Mouse (Mus musculus) spleen, postnatal 10 days (tissue): ENCODE measurements around the gene Ddx23.

Experiments
- DNase-seq, 2 experiments: peaks; one replicate each; pipeline ENCODE4 v3.0.0; 2021 to 2022; ENCODE audit warnings: low spot score in 2 of 2

Gene Ddx23

DNA sequence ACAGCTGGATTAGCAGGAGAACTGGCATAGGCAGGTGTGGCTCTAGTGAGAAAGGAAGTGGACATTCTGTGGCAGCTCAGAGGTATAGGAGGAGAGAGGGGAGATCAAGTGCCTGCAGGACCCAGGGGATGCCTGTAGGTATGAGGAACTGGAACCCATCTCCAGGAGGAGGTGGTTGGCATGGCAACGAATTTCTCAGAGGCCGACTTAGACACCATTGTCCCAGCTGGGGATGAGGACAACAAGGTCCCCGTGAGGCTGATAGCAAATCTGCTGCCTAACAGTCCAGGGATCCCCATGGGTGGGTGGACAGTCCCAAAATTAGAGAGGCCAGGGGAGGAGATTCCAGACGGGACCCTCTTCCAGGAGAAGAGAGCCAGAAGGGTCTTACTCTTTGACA, 29.8 kb downstream of the Ddx23 start:
- DNase-seq: no peak

DNA sequence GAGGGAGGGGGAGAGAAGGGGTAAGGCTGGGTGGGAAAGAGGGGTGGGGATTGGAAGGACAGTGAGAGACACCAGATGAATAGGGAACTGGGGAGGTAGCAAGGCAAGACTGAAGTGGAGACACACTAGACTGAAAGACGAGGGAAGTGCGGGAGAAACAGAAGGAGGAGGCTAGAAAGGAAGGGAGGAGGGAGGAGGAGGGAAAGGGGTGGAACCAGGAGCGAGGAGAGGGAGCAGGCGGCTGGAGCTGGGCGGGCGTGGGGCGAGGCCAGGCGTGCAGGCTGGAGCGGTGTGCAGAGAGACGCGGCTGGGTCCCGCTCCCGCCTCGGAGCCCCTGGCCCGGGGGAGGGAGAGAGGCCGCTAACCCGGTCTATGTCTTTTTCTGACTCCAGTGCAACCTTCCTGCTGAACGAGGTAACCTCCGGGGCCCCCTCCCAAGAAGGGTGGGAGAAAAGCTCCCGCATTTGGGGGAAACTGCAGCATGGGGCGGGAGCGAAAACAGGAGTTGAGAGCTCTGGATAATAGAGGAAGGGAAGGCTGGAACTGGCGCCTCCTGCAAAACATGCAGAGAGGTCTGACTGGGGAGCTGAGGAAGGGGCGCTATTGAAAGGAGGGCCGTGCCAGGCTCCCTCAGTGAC, 30.5 kb downstream of the Ddx23 start:
- DNase-seq: no peak

GRCm38 (mm10) chr15:98631493-98631892, 31.2 kb downstream of the Ddx23 start:
- peak; percentile 63 to 85 for DNase-seq

GRCm38 (mm10) chr15:98630540-98630939, 32.2 kb downstream of the Ddx23 start, which contains the start of gene Cacnb3:
Cacnb3 (plus strand) TSS chr15:98630840.
- DNase-seq: no peak

GRCm38 (mm10) chr15:98629464-98629863, 33.2 kb downstream of the Ddx23 start:
- no peak for DNase-seq

DNA sequence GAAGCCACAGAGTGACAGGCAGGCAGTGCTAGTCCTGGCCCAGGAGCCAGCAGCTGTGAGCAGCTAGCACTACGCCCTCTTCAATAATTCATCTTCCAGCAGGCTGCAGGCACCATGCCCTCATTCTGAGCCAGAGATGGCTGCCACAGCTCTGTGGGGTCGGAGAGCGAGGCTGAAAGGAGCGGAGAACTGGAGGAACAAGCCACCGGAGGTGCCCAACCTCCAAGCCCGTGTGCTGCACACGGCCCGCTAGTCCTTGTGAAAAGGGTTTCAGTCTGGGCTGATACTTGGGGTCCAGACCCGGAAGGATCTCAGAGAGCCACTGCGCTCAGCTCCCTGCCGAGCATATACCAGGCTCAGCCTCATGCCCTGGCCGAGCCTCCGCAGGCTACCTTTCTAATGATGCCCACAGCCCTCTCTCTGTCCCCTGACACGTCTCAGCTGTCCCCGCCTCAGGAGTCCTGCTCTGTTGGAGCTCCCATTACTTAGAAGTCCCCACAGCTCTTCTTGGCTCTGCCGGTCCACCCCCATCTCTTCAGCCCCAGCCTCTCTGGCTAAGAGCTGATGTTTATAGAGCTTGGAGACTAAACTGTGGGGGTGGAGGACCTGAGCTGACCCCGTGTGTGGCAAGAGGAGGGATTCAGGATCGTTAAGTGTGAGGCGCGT, 34.0 kb downstream of the Ddx23 start:
- no peak for DNase-seq

GRCm38 (mm10) chr15:98626487-98627212, 36.0 kb downstream of the Ddx23 start:
- no peak for DNase-seq

DNA sequence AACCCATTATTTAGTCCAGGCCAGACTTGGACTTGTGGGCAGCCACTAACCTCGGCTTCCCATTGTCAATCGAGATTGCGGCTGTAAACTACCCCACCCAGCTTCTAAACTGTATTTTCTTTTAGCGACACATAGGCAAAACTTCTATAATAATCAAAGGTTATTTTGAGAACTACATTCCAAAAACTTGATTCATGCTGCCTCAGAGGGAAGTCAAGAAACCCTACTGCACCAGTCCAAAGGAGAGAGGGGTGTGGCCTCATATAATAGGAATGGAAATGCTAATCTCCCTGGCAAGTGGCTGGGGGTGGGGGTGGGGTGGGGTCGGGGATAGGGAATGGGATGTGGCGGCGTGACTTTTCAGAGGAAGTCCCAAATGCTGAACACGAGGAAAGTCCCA, 36.6 kb downstream of the Ddx23 start:
- DNase-seq: no peak

DNA sequence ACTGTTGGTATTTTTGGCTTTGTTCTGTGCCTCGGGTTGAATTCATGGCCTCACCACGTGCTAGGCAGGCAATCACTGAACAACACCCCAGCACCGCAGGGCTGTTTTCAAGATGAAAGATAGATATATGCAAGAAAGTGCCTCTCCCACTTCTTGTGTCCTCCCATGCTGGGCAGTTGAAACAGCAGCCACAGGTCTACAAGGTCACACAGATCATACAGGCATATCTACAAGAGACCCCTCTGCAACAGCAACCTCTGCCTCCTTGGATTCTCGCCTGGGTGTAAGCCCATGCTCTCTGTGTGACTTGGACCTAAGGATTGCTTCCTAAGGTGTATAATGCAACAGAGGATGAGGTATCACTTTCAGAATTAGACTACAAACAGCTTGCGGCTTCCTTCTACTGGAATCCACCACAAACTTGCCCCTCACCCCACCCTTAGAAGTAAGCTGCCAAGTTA, 39.3 kb downstream of the Ddx23 start:
- DNase-seq: no peak

- no peak for DNase-seq
These were observed 40.0 kb downstream of the Ddx23 start for GRCm38 (mm10) chr15:98622721-98623120.

- DNase-seq: no peak
These were observed 40.5 kb downstream of the Ddx23 start for GRCm38 (mm10) chr15:98622199-98622598.

GRCm38 (mm10) chr15:98617176-98617537, 45.5 kb downstream of the Ddx23 start:
- peak; percentile 74 to 75 for DNase-seq

DNA sequence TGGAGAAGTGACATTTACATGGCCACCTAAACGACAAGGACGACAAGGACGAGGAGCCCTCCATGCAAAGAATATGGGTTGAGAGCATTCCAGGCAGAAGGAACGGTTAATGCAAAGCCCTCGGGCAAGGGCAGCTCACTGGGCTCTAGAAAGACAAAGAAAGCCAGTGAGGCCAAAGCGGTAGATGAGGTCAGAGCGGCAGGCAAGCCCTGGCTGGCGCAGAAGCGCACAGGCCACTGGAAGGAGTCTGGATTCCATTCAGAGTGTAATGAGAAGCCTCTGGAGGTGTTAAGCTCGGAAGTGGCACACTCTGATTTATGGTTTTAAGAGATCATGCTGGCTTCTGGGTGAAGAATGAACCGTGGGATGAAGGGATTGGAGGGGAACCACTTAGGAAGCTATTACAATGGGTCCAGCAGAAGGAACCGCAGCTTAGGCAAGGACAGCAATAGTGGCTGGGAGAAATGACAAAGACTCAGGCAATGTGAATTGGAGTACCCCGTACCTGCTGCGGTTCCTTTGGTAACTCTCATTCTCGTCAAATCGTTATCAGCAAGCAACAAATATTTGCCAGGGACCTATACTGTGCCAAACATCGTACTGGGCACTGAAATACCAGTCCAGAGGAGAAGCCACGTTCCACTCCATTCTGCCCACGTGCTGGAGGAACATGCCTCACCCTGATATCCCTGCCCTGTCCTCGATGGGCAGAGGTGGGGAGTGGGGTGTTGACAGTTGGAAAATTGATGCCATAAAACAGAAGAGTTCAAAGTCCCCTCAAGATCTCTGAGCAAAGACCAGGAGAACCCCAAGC, 46.1 kb downstream of the Ddx23 start:
- DNase-seq: no peak

DNA sequence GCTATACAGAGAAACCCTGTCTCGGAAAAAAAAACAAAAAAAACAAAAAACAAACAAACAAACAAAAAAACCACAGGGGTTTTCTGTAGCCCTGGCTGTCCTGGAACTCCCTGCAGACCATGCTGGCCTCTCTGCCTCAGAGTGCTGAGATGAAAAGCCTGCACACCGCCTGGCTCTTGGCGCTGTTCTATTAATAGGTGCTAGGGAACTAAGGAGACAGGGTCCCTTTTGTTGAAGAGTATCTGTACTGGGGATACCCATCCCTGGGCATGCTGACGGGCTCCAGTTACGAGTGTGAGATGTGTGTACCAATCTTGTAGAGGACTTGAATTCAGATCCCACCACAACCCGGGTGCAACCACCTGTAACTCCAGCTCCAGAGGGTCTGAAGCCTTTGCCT, 46.9 kb downstream of the Ddx23 start:
- no peak for DNase-seq

GRCm38 (mm10) chr15:98614971-98615370, 47.7 kb downstream of the Ddx23 start:
- no peak for DNase-seq

GRCm38 (mm10) chr15:98614551-98614950, 48.1 kb downstream of the Ddx23 start:
- no peak for DNase-seq

GRCm38 (mm10) chr15:98612229-98612628, 50.5 kb downstream of the Ddx23 start:
- DNase-seq: no peak

GRCm38 (mm10) chr15:98610131-98610633, 52.5 kb downstream of the Ddx23 start:
- peak in 1 of 2 experiments; percentile 29 for DNase-seq

- DNase-seq: peak; percentile 61
These were observed 53.2 kb downstream of the Ddx23 start, which contains the start of gene Adcy6 for GRCm38 (mm10) chr15:98609331-98610130. Adcy6 (minus strand) TSS chr15:98610076.

GRCm38 (mm10) chr15:98608784-98609250, 53.9 kb downstream of the Ddx23 start:
- peak in 1 of 2 experiments; percentile 58 for DNase-seq
